Mouse (Mus musculus) megakaryocyte, adult 5-6 weeks (primary cell): ENCODE data around the gene A2ml1. TPM values are rescaled to one million over a fixed set of nuclear protein-coding genes. Genes with fewer than 3 reads are reported as not detected.
A peak's percentile ranks its signal among the peaks of the same experiment; 100 is the strongest.

Source experiments
- ATAC-seq: 2 replicates; pipeline ENCODE4 v1.8.0; 2016; ENCODE audit warnings: mild to moderate bottlenecking, inconsistent platforms; ENCODE audit not compliant: poor library complexity, severe bottlenecking
- total RNA-seq, 2 experiments: library from RNA; stranded (forward) in 1 of 2; stranded (reverse) in 1 of 2; fragments of 153-499, 151-499 nt in 1 of 2; fragments of 221-1000, 200-1000 nt in 1 of 2; gene quantifications; 2 replicates each; pipeline versions ENCODE4 v1.2.3 to v1.2.4; 2015 to 2017

A2ml1 gene
- total RNA-seq, 2 experiments from 2014 or later = not detected

DNA sequence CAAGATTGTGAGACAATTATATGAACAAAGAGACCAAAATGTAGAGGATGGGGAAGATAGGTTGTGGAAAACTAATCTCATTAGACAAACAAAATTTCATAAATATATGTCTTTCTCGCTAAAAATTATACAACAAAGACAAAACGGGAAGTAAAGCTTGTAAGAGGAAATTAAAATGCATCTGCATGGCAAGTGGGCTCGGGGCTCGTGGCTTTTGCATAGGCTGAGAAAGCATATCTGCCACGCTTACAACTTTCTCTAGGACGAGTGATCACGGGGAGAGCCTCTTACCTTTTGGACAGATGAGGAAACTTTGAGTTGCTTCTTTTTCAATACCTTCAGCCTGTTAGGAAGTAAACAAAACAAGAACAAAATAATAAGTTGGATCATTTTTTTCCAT, 27.4 kb downstream of the A2ml1 start:
- ATAC-seq = no peak

- peak; percentile 19; the same call in 1 of the 2 replicates for ATAC-seq
These were observed 31.6 kb downstream of the A2ml1 start for GRCm38 (mm10) chr6:128549463-128550452.

- no peak for ATAC-seq
These were observed 32.9 kb downstream of the A2ml1 start for GRCm38 (mm10) chr6:128548532-128548931.

- peak; percentile 79 for ATAC-seq
These were observed 36.0 kb downstream of the A2ml1 start for GRCm38 (mm10) chr6:128545402-128545801.

GRCm38 (mm10) chr6:128543226-128543625, 38.2 kb downstream of the A2ml1 start:
- ATAC-seq = no peak

DNA sequence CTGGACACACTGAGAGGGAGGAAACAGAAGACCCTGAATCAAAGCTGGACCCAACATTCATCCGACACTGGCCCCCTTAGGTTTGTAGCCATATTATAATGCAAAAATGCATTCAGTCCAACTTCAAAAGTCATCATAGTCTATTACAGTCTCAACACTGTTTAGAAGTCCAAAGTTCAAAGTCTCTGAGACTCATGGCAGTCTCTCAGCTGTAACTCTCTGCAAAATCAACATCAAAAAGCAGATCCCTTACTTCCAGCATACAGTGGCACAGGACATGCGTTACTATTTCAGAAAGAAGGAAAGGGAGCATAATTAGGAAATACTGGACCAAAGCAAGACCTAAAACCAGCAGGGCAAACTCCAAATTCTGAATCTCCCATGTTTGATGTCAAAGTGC, 46.2 kb downstream of the A2ml1 start:
- ATAC-seq = no peak

GRCm38 (mm10) chr6:128533296-128533695, 48.1 kb downstream of the A2ml1 start:
- no peak for ATAC-seq

- no peak for ATAC-seq
These were observed 48.7 kb downstream of the A2ml1 start for GRCm38 (mm10) chr6:128532701-128533100.

GRCm38 (mm10) chr6:128528491-128528890, 52.9 kb downstream of the A2ml1 start:
- ATAC-seq = no peak

GRCm38 (mm10) chr6:128527110-128527509, 54.3 kb downstream of the A2ml1 start:
- ATAC-seq = 0 out of 2 replicates have a peak, but pooled peaks have one; percentile 40

DNA sequence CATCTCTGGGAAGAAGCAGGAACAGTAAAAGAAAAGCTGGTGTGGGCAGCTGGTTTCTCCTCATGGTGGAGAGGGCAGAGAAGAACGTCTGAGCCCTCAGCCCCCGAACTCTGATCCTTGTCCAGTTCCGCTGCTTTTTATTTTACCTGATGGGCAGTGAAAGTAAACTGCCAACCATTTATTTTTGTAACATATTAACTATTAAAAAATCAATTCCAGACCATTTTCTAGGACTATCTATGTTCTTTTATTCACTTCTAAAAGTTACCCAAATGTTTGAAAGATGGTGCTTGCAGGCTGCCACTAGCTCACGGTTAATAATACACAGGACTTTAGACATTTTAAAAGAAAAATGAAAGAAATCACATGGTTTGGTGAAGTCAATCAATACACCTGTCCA, 54.8 kb downstream of the A2ml1 start, which contains the start of gene Pzp:
TSS of gene Pzp (minus strand) at position 120 of the 400 bp plus-strand sequence.
- no peak for ATAC-seq

- ATAC-seq = no peak
These were observed 55.6 kb downstream of the A2ml1 start for GRCm38 (mm10) chr6:128525801-128526200.

DNA sequence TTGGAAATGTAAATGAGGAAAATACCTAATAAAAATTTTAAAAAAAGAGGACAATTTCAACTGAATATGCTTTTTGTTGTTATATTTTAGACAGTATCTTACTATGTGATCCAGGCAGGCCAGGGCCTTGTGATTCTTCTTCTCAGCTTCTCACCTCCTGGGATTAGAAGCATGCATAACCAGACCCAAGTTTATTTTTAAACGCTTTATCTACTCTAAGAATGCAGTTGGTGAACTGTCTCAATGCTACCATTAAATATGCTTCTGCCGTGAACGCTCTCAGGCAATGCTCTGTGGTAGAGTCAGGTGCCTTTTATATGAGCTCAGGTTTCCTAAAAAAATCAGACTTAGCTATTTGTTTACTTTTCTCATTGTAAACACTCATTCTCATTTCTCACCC, 58.0 kb downstream of the A2ml1 start:
- ATAC-seq = no peak

DNA sequence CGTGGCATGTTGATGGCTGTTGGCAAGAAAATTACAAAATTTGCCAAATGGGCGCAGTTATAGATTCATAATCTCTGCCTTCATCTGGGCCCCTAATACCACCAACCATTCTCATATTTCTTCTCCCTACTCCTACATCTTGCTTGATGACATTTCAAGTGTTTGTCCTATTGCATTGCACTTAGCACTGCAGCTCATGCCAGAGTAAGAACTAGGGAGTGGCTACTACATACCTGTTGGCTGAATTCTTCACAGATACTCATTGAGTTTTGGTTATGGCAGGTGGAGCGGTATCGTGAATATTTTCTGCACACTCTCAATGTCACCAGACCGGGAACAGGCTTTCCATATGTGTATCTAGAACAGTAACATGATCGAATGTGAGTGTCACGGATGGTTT, 62.2 kb downstream of the A2ml1 start:
- no peak for ATAC-seq

DNA sequence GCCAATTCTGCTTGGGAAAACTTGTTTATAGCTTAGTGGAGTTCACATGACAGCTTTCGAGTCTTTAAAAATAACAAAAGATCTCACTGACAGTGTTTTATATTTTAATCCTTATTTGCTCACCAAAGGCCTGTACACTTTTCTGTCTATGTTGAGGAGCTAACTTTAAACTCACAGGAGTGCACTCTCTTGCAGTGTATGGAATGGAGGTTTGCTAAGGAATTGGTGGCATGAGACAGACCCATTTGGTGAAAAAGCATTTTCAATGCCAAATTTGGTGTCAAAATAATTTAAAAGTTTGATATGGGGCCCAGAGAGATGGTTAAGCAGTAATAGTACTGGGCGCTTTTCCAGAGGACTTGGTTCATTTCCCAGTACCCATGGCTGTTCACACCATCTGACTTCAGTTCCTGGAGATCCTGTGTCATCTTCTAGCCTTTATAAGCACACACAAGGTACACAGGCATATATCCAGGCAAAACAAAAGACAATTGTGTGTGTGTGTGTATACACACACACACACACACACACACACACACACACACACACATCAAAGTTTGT, 75.7 kb downstream of the A2ml1 start:
- ATAC-seq = no peak

DNA sequence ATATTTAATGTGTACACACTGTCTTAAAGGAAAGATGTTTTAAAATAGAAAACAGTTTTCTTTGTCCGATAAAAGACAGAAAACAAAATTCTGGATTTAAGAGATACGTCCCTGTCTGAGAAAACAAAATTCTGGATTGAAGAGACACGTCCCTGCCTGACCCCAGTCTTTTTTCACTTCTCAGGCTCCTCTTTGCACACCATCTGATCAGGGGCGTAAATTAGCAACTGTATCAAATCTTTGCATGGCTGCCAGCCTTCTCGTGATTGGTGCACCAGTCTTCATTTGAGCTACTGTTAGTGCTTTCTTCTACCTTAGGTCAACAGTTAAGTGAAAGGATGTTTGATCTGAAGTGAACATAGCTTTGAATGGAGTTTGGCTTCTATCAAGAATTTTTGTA, 76.7 kb downstream of the A2ml1 start:
- no peak for ATAC-seq

DNA sequence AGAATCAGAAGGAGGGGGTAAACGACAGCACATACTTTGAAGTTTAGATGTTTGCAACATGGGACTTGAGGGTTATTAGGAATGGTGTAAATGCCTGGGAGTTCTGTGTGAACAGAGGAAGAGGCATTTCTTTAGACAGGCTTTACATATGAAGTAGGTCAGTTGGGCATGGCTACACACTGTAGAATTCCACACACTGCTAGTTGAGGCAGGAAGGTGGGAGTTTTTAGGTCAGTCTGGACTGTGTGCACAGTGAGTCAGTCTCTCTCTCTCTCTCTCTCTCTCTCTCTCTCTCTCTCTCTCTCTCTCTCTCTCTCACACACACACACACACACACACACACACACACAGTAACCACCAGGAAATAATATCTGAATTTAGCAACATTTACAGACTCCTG, 86.1 kb downstream of the A2ml1 start:
- no peak for ATAC-seq

- no peak for ATAC-seq
These were observed 86.6 kb downstream of the A2ml1 start for GRCm38 (mm10) chr6:128494646-128495331.

- no peak for ATAC-seq
These were observed 89.5 kb downstream of the A2ml1 start for GRCm38 (mm10) chr6:128491916-128492315.

DNA sequence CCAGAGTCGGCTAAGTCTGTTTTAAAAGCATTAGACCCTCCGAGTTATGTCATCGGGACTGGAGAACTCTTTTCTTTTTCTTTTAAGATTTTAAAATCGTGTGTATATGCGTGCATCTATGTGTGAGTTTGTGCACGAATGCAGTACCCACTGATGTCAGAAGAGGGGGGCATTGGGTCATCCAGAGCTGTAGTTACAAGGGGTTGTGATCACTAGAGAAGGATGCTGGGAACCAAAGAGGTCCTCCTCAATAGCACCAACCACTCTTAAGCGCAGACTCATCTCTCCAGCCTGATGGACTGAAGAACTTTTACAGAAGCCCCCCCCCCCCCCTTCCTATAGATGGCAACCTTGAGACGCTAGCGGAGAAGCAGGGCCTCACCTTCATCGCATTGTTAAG, 91.3 kb downstream of the A2ml1 start:
- ATAC-seq = no peak
